Mouse (Mus musculus) right cerebral cortex, postnatal 14 days (tissue): ENCODE data around the gene Gjb5.

Source experiments
- DNase-seq: peaks from one replicate; pipeline ENCODE4 v3.0.0; 2022

Gjb5 gene

DNA sequence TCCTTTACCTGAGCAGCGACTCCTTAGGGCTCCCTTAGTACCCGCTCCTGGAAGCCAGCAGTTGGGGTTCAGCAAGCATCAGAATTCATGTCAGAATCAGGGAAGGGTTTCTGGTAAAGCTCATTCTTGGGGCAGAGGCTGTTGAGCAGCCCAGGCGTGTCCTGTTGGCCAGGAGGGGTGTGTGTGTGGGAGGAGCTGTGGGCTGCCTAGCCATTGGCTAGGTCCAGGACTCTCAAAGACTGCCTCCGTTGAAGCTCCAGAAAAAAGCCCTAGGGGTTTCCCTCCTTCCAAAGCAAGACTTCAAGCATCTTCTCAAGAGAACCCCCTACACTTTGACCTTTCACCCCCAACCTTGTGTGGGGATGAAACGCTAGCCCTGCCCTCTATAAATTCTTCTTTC is at the start of gene Gjb5:
Gene Gjb5 (minus strand): TSS at position 164 of the 400 bp plus-strand sequence.
- DNase-seq = no peak

DNA sequence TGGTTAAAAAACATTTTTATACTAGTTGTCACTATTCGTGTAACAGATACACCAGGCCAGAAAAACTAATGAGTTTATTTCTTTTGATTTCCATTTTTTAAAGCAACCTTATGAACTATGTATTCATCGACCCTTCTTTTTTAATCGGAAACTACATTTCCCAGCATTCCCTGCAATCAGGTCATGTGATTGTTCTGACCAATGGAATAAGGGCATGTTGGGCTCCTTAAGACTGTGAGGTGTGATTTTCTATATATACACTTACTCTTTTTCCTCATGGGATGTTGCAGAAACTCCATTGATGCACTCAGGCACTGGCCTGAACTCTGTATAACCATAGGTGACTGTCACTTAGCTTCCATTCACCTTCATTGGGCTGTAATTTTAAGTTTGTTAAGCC is 44.6 kb upstream of the Gjb5 start:
- no peak for DNase-seq

DNA sequence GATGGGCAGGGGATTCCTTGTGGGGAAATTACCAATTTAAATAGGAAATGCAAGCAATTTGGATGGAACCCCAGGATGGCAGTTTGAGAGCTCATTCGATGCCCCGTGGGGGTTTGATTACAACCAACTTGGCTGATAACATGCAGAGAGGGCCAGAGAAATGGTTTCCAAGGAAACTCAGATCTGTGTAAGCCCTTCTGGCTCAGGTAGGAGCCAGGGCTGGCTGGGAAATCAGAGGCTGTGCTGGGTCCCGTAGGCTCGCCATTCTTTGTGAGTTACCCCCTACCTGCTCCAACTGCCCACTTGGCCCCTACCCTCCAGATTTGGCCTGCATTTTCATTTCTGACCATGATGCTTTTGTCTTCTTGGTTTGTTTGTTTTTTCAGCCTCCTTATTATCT is 44.2 kb upstream of the Gjb5 start:
- no peak for DNase-seq

DNA sequence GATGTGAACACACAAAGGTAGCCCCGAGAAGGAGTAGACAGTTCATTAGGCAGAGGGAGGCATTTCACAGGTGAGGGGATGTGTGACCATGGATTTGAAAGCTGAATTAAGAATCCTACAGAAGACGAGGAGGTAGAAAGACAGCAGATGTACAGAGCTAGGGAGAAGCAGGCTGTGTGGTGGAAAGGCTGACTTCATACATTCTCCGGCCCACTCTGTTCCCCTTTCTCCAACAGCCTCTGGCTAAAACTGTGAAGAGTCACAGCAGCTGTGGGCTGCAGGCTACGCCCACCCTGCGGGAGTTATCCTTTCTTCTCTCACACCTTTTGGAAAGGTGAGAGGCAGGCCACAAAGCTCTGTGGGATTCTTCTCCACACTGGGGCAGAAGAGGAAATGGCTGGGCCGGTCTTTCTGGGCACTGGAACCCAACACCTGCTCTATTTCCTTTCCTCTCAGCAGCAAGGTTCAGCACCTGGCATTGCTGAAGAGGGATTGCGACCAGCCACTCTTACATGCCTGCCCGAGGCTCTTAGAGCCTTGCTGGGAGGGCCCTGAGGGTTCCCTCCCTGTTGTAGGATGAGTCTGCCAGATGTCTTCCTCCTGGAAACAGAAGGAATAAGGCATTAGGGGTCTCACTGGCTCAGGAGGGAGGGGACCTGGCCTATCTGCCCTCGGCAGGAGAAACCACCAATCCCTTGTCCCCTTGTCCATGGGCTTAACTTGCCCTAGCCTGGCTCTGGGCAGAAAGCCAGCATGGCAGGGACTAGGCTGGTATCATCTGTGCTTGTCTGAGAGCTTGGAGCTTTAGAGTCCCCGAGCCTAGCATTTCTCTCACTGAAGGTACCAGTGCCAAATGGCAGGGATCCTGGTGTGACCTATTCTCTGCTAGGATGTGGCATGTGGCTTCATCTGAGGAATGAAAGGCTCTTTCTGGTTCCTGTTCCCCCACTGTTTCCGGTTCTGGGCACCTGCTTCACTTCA is 42.5 kb upstream of the Gjb5 start:
- DNase-seq = no peak

DNA sequence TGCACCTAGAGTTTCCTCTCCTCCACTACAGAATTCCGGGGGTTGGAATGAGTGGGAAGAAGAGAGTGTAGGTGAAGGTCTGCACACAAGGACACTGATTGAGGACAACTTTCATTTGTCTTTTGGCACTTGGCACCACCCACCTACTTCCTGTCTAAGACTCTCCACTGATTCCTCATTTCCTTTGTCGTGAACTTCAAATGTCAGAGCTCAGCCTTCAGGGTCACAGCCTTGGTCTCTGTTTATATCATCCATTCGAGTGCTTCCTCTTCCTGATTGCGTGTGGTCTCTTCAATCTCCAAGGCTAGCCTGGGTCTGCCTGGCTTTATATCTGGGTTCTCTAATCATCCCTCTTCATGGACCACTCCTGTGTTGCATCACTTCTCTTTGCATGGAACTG is 37.6 kb upstream of the Gjb5 start:
- no peak for DNase-seq

DNA sequence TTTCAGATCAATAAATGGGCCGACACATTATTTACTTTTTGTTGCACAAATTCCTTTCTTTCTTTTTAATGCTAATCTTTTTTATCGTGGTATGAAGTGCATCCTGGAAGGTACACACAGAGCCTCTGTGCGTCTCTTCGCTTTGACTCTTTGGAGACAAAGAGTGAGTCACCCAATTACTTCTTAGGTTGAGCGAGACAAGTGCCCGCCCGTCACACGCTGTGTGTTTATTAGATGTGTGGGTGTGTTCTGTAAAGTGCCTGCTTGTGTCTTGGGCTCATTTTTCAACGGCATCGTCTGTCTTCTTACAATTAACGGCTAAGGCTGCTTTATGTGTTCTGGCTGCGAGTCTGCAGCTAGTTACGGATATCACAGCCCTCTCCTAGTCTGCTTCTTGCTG is 31.7 kb upstream of the Gjb5 start:
- DNase-seq = no peak

DNA sequence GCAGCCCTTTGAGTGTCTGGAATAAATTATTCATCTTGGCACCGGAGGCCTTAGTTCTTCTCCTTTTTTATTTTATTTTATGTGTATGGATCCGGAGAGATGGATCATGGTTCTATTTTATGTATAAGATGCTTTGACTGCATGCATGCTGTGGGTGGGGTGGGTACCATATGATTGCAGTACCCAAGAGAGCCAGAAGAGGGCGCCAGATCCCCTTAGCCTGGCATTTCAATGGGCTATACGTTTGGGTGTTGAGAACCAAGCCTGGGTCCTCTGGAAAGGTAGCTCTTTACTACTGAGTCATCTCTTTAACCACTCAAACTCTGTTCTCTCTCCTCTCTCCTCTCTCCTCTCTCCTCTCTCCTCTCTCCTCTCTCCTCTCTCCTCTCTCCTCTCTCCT is 19.4 kb upstream of the Gjb5 start:
- no peak for DNase-seq

DNA sequence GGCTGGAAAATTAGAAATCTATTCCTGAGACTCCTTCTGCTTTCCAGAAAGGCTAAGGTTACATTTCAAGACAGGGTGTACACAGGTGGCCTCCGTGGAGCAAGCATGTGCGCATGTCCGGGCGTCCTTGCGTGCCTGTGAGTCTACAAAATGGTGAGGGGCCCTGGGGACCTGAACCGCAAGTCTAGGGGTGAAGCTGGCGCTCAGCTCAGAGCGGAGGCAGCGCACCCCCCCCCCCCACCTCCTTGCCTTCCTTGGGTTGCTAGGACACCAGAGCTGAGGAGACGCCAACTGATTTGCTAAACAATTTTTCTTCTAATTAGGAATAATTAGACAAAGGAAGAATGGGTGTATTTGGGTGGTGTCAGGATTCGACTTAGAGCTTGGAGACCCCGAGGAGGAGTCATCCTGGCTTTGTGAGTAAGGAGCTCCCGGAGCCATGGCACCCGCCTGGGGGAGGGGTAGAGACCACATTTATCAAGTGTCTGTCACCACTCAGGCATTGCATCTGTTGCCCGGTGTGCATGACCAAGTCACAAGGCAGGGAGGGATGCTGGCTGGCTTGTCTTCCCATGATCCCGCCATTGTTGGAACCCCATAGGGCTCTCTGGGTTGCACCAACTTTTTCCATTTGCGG is 17.7 kb upstream of the Gjb5 start:
- DNase-seq = no peak

DNA sequence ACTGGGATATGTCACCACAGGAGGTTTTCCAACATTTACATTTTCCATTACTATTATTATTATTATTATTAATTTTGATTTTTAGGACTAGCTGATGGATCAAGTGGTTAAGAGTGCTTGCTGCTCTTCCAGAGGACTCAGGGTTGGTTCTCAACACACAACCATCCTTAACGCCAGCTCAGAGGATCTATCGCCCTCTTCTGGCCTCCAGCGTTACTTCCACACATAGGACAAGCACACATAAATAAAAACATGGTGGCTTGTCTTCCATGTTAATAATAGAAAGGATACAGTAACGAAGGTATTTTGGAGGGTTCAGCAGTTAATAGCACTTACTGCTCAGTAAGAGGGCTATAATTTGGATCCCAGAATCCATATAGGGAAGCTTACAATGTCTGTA is 16.7 kb upstream of the Gjb5 start:
- no peak for DNase-seq

DNA sequence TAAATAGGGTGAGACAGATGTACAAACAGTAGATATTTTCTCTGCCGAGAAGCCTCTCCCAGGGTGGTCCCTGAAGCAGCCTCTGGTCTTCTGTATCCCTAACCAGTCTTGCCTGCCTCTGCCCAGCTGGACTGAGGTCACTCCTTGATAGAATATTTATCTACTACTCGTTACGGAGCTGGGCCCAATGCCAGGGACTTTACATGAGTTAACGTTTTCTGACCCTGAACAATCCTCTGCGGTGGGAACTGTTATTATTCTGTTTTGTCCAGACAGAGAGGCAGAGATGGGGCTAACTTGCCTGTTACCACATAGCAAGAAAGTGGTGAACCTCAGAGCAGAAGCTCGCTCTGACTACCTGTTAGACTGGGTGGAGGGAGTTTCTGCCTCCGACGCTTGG is 15.5 kb upstream of the Gjb5 start:
- no peak for DNase-seq

DNA sequence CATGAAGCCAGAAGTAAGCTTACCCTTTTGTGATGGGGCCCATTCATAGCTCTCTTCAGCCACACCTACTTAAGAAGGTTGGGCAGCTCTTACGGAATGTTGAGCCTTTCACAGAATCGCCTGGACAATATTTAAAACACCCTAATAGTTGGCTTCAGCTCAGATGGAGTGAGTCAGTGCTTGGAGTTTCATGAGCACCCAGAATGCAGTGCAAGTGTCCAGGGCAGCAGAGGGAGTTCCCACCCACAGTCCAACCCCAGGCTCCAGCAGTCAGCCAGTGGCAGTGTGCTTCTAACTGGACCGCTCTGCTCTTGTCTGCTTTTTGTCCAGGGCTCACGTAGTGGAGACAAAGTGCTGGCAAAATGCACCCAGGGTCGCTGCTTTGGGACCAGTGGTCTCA is 13.6 kb upstream of the Gjb5 start:
- DNase-seq = no peak

DNA sequence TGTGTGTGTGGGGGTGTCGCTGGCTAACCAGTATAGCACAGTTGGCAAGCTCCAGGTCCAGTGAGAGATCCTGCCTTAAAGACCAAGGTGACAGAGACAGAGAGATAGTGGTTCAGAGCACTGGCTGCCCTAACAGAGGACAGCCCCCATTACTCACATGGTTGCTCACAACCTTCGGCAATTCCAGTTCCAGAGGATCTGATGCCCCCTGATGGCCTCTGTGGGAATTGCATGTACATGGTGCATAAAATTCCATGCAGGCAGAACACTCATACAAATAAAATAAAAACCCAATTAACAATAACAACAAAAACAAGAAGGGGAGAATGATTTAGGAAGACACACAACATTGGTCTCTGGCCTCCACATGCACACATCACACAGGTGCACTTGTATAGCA is 12.5 kb upstream of the Gjb5 start:
- DNase-seq = peak; percentile 21

DNA sequence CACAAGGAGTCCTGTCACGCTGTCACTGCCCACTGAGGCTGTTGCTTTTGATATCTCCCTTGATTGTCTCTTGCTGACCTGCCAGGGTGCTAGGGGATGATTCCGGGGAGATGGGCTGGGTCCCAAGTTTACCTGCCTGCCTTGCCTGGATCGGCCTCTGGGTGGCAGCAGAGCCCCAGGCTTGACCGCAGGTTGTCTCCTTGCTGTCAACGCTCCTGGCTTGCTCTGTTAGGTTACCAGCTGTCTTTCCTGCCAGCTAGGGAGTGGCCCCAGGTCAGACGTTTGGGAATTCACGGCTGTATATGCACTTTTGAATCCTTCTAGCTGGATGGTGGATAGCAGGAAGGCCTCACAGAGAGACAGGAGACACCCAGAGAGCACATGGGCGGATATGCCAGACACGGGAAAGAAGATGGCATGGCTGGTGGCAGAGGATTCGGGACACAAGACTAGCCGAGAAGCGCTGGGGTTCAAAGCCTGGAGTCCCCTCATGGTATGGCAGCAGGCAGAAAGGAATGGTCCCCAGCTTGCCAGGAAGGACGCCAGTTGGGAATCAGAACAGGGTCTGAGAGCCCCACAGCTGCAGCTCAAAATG is 10.5 kb upstream of the Gjb5 start:
- peak; percentile 73 for DNase-seq

DNA sequence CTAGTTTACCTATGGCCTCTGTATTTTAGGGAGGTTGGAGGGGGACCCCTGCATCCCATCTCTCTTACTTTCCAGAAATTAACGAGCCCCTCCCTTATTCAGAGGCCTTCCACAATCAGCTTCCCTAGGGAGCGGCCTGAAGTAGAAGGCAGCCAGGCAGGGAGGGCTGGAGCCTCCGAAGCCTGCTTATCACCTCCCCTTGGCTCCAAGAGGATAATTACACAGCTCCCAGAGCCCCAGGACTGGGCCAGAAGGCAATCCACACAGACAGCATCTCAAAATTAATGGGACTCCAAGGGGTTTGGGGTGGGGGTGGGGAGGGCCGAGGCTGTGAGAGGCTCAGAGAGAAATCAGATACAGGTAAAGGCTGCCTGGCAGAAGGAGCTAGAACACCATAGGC is 7.9 kb upstream of the Gjb5 start:
- DNase-seq = no peak

DNA sequence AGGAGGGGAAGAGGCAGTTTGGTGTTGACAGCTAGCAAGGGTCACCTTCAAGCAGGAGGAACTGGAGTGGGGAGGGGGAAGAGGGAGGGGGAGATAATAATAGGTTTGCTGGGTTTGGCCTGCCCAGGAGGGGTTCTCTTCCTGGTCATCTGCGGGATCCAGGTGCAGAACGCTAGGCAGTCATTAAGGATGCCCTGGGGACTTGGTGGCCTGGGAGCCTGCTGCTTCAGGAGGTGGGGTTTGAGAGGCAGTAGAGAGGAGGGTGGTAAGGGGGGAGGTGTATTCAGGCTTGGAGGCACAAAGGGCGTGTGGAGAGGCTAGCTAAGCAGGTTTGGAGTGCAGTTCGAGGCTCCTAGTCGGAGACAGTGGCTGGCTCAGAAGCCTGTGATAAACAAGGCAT is 7.5 kb upstream of the Gjb5 start:
- no peak for DNase-seq

DNA sequence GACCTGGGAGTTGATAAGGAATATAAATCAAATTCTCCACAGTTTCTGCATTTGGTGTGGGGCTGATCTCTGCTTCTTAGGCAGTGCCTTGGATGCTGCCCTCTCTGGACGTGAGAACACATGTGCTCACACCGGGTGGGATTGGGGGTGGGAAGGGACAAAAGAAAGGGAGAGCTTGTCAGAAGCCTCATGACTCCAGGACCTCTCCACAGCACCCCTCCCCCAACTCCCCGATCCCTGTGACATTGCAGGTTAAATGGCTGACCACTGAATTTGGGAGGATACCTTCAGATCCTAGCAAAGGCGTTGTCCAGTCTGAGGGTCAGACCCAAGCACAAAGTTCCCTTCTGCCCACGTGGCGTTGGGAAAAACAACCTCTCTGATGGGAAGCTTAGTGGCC is 6.5 kb upstream of the Gjb5 start:
- no peak for DNase-seq

DNA sequence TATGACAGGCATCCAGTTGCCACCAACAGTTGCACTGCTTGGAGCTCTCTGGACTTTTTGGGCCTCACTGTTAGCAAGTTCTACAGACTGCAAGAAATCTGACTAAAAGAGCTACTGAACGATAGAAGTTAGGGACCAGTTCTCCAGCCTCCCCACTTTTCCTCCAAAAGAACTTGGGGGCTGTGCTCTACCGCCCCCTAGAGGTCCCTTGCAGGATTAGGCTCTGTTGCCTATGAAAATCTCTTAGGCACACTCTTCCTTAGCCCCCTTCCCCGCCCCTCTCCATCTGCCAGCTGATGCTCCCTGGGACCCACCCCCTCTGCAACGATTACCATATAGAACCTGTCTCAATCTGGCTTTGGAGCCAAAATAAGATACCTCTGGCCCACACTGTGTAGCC is 5.3 kb upstream of the Gjb5 start:
- no peak for DNase-seq

DNA sequence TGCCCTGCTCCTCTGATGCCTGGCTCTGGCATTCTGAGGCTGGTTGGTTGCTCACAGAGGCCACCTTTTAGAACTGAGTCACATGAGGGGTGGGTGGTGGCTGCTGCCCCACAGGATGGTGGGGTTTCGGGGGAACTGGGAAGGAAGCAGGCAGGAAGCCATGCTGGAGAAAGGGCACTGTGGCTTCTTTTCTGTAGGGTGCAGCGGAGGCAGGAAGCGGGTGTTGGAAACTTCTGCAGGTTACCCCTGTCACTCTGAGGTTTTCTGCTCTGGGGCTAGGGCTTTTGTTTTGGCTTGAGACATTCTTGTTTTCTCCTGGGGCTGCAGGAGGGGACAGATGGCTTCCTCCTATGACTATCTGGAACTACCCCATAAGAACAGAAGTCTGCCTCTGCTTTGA is 4.5 kb upstream of the Gjb5 start:
- no peak for DNase-seq

DNA sequence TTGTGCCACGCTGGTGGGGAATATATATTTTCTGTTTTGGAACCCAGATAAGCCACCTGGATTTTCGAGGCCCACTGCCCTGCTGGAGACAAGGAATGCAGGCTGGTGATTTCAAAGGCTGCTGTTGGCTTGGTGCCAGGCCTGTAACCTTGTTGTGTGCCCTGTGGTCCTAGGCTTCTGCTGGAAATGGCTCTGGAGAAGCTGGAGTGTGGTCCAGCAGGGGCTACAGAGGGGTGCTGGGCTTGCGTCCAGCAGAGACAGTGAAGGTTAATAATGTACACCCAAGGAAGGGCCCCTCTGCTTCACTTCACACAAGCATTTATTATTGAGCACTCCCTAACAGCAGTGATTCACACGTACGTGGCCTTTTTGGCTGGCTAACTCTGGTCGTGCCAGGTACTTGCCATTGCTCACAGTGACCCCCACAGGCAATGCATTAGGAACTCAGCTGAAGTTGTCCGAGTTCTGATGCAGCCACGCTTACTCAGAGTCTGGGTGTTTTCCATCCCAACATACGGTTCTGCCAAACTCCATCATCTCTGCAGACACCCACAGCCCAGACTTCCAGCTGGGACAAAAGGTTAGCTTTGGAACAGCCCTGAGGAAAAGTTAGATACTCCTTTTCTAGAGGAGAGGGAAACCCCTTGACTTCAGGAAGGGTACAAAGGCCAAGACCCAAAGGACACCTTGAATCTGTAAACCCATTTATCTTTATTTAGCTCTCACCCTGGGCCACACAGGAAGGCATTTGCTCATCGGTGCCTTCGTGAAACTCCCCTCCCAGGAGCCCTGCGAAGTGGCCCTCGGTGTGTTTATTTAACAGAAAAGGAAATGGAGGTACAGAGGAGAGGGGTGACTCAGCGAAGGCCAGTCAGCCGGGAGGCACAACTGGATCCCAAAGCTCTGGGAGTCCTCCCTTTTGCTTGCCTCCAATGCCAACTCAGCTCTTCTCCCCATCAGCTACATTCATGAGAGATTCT is 3.2 kb downstream of the Gjb5 start:
- DNase-seq = no peak

DNA sequence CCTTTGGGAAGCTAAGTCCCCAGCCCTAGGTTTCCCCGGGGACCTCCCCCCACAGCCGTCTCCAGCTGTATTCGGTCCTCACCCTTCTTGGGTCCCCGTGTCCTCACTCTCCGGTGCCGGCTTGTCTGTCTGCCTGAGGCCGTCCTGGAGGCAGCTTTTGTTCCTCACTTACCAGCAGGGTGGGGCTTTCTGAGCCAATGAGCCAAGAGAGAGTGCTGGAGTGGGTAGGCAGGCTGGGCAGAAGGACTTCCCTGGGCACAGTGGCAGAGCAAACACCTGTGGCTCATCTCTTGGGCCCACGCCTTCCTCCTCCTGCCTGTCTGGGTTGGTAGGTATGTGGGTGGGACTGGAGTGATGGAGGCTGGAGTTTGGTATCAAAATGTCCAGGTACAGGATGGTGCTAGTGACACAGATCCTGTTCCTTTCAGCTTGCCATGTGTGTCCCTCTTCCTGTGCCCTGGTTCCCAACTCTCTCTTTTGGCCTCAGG is 4.0 kb downstream of the Gjb5 start, which contains the start of gene Gjb4:
Gene Gjb4 (minus strand): TSS at position 131 of the 488 bp plus-strand sequence.
- no peak for DNase-seq

DNA sequence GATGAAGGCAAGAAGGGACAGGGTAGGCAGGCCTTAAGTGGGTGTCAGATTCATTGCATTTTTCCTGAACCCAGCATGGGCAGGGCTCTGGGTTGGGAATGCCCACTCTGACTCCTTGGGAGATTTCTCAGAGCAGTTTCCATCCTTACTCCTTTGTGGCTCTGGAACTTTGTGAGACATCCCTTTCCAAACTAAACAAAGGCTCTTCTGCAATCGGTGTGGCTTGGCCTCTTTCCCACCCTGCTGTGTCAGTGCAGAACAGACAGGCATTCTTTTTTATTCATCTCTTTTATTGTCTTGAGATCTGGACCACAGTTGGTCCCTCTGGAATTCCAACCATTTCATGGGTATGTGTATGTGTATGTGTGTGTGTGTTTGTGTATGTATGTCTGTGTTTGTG is 5.4 kb downstream of the Gjb5 start:
- DNase-seq = no peak

DNA sequence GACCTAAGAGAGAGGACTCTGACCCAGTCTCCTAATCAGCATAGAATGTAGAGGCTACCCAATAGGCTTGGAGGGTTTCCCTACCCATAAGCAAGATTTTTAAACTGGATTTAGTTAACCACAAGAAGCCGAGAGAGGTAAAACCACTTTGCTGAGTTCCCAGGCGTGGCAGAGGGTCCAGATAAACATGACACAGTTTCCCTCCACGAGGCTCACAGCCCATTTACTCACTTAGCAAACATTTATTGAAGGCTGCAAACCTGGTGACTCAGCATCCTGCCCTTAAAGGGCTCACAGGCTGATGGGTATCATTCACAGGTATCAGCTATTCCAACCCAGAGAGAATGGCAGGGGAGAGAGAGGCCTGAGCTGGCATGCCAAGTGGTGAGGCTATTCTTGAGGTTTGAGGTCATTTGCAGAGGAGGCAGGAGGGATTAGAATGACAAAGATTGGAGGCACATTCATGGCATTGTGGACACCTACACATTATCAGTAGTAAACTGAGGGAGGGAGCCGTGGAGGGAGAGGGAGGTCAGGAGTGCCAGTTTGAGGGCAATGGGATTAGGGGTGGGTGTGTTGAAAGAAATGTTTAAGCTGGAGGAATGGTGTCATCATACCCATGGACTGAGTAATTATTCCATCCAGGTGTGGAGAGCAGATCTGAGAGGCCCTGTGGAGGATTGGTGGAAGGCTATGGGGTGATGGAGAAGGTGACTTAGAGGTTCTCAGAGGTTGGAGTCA is 8.3 kb downstream of the Gjb5 start:
- DNase-seq = no peak
